Mouse (Mus musculus) gastrocnemius, adult 18-20 months (tissue): Measurements from ENCODE around the gene Atp8b3. TPM values are rescaled to one million over a fixed set of nuclear protein-coding genes. Genes with fewer than 3 reads are reported as not detected.
A peak's percentile ranks its signal among the peaks of the same experiment; 100 is the strongest.

ENCODE experiments used
- DNase-seq: peaks from one replicate; pipeline ENCODE4 v3.0.0; 2021; ENCODE audit warnings: low spot score
- total RNA-seq, 2 experiments: library from RNA; stranded (reverse); gene quantifications; 2 replicates each; pipeline ENCODE4 v1.2.3; 2021

Atp8b3 gene
- total RNA-seq, 2 experiments from 2014 or later, result not detected

GRCm38 (mm10) chr10:80568876-80569275 lies 30.0 kb upstream of the Atp8b3 start:
- DNase-seq, result no peak

GRCm38 (mm10) chr10:80566375-80567092 lies 27.6 kb upstream of the Atp8b3 start:
- DNase-seq, result peak; percentile 89

DNA sequence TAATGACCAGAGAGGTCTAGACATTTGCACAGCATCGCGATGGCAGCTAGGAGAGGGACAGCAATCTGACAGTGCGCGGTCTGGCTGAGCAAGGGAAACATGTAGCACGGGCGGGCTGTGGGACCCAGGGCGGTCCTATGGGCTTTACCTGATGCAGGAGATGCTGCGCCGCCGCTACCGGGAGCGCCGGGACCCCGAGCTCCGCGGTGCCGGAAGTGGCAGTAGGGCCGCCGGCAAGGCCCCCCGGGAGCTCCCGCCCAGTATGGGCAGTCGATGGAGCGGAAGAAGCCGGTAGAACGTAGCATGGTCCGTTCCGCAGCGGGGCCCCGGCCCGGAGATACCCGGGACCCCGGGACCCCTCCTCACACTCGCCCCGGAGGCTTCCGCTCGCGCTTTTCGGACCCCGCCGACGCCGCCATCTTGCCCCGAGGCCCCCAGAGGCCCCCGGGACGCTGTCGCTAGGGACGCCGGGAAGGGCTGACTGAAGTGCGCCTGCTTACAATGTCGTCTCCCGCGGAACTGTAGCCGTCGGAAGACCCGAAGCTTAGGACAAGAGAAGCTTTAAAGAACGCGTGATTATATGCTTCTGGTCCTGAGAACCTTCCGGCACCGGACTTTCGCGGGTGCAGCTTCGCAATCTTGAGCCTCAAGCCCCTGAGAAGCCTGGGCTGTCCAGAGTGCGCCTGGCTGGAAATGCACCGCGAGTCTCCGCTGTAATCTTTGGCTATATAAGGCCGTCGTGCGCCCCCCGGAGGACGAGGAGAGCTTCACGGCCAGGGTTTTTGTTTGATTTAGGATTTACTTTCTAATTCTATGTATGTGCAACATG lies 22.4 kb upstream of the Atp8b3 start, which contains the start of gene Rexo1:
Gene Rexo1 (minus strand): TSS at position 445 of the 829 bp plus-strand sequence.
- DNase-seq, result peak; percentile 92

DNA sequence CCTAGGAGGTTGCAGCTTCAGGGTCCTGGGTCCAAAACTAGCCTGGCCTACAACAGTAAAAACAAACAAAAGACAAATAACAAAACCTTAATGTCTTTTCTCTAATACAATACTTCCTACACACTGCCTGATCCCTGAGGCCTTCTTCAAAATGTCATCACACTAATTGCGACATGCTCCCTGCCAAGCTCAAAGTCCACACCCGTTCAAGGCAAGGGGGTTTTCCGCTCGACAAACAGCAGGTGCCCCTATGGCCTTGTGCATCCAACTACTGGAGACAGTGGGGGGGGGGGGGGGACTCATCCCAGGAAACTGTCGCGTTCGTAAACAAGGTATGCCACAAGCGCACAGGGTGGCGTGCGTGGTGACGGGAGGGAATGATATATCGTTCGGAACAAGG lies 21.7 kb upstream of the Atp8b3 start:
- no peak for DNase-seq

GRCm38 (mm10) chr10:80559431-80559830 lies 20.5 kb upstream of the Atp8b3 start:
- DNase-seq, result no peak

DNA sequence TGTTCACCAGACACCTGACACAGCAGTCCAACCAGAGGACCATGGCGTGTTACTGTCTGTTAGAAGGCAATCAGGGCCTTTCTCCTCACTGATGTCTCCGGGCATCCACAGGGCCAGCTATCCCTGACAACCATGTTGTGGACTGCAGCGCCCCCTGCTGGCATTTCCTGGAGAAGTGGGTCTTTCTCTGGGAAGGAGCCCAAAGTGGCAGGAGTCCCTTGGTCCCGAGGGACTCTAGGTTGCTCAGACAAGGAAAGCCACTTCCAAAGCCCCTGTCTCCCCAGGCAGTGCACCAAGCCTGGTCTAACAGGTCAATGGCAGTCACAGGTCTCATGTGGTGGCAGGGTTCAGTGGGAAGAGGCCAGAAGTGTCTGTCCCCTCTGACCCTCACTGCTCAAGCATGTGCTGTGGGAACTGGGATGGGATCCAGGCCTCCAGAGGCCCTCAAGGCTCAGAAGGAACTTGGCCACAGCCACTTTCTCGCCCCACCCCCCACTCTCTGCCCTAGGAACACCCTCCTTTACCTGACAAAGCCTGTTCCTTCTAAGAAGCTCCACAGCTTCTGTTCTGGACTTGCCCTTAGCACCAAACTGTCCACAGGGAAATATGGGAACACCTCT lies 18.5 kb upstream of the Atp8b3 start:
- DNase-seq, result peak; percentile 75

- DNase-seq, result no peak
Observed at GRCm38 (mm10) chr10:80553997-80554396, 15.1 kb upstream of the Atp8b3 start.

DNA sequence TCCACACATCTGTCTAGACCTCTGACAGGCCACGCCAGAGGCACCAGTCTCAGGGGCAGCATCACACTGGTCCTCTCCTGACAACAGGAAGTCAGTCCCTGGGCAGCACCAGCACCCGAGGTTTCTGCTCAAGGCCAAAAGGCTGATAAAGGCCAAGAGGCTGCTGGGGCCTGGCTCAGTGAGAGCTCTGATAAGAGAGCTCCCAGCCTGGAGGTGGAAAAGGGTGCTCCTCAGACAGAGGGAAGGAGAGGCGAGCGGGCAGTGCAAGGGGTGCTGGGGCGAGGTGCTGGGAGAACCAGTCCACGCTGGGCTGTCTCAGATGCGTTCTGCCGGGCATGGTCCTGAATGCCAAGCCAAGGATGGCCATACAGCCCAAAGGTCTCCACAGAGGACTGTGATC lies 14.7 kb upstream of the Atp8b3 start:
- no peak for DNase-seq

GRCm38 (mm10) chr10:80552364-80552763 lies 13.4 kb upstream of the Atp8b3 start:
- DNase-seq, result no peak

DNA sequence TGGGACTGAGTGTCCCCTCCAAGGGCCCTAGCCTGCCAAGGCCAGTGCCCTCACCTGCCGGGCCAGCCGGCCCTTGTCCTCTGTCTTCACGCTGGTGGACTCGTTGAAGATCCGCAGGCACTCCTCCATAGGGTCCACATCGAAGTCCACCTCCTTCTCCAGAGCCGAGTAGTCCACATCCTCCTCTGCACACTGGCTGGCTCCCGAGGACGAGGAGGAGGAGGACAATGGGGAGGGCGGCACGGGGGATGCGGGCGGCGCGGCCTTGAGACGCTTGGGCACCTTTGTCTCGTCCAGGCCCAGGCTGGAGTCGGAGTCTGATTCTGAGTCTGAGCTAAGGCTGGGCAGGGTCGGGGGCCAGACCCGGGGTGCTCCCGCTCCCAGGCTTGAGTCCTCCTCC lies 10.4 kb upstream of the Atp8b3 start:
- no peak for DNase-seq

GRCm38 (mm10) chr10:80548428-80549006 lies 9.6 kb upstream of the Atp8b3 start:
- peak; percentile 53 for DNase-seq

DNA sequence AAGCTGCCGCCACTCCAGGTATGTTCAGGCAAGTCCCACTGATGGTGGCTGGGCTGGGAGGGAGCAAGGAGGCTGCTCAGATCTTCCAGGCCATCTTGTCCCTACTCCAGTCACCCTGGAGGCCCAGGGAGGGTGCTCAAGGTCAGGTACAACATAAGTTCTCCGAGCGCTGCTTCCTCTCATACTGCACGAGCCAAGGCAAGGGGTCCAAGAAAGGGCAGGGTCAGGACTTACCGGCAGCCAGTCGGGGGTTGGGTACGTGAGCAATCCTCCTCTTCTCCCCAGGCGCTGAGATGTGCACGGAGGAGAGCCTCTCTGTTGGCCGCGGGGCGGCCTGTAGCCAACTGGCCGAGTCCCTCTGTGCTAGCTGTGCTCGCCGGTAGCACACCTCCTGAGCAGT lies 8.6 kb upstream of the Atp8b3 start:
- DNase-seq, result no peak

GRCm38 (mm10) chr10:80546945-80547344 lies 8.0 kb upstream of the Atp8b3 start:
- DNase-seq, result no peak

- no peak for DNase-seq
Observed at GRCm38 (mm10) chr10:80545590-80545989, 6.7 kb upstream of the Atp8b3 start.

- DNase-seq, result no peak
Observed at GRCm38 (mm10) chr10:80543873-80544272, 4.9 kb upstream of the Atp8b3 start.

DNA sequence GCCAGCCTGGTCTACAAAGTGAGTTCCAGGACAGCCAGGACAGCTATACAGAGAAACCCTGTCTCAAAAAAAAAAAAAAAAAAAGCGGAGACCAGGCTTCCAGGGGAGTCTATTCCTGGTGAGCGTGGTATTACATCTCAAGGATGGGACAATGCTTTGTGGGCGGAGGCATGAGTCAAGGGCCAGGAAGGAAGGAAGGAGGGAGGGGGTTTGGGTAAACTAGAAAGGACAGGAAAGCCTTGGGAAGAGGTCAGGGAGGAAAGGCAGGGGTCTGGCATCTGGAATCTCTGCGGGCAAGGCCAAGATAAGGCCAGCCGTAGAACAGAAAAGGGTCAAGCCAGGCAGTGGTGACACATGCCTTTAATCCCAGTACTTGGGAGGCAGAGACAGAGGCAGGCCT lies 569 bp upstream of the Atp8b3 start:
- DNase-seq, result no peak

GRCm38 (mm10) chr10:80538180-80538579 lies 744 bp downstream of the Atp8b3 start:
- no peak for DNase-seq

- no peak for DNase-seq
Observed at GRCm38 (mm10) chr10:80535711-80536110, 3.2 kb downstream of the Atp8b3 start.

DNA sequence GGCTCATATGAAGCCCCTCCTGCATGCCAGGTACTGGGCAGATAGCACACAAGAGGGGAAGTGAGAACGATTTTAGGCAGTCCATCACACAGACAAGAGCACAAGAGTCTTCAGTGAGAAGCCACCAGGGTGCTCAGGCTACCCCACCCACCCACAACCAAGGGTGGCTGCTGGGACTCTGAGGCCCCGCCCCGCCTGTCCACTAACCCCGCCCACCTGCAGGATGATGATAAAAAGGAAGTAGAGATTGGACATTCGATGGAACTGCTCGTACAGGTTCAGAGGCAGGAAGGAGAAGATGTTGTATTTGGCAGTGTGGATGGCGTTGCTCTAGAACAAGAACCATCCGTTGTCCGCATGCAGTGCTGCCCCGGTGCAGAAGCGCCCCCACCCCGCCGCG lies 3.9 kb downstream of the Atp8b3 start:
- no peak for DNase-seq

- DNase-seq, result no peak
Observed at GRCm38 (mm10) chr10:80533704-80534103, 5.2 kb downstream of the Atp8b3 start.

GRCm38 (mm10) chr10:80532783-80533182 lies 6.1 kb downstream of the Atp8b3 start:
- DNase-seq, result no peak

GRCm38 (mm10) chr10:80526172-80526571 lies 12.8 kb downstream of the Atp8b3 start:
- DNase-seq, result no peak
